Mouse (Mus musculus): Measurements from ENCODE around the gene Sh3pxd2b.

- TF ChIP-seq POLR2A (IDR thresholded peaks at IDR 0.05; ENCODE audit: borderline replicate concordance, extremely low read depth, low read depth, low read length) (no peak), CTCF (IDR thresholded peaks at IDR 0.05; ENCODE audit: insufficient read depth, low read length) (no peak)
These were observed 17.9 kb downstream of the Sh3pxd2b start for GRCm38 (mm10) chr11:32365498-32365897.
